Mouse (Mus musculus) lung, postnatal 14 days (tissue): Measurements from ENCODE around the gene Olfr294.

Experiments used
- DNase-seq: peaks from one replicate; pipeline ENCODE4 v3.0.0; 2021

The Olfr294 gene

GRCm38 (mm10) chr7:86616543-86616942 is at the start of gene Olfr294:
Gene Olfr294, minus strand, starts transcription at chr7:86616643.
- DNase-seq, result no peak

- no peak for DNase-seq
These were observed 32.3 kb upstream of the Olfr294 start, which contains the start of gene Olfr293 for GRCm38 (mm10) chr7:86648761-86649160. Gene Olfr293, plus strand, starts transcription at chr7:86649061.

GRCm38 (mm10) chr7:86583562-86583961 is 32.9 kb downstream of the Olfr294 start, which contains the start of gene Olfr295:
Gene Olfr295, plus strand, starts transcription at chr7:86583862.
- no peak for DNase-seq
